Mouse (Mus musculus) thymus, adult 2 months (tissue): ENCODE measurements around the gene Slc38a7.

Experiments
- CTCF ChIP-seq: fragments of 200-500 bp; IDR thresholded peaks from 2 replicates; pipeline ENCODE4 v1.5.1; 2012; ENCODE audit warnings: mild to moderate bottlenecking, control low read depth, low read length, moderate library complexity, borderline replicate concordance; ENCODE audit not compliant: control insufficient read depth, poor library complexity, insufficient read depth; ENCODE audit errors: extremely low read depth
- POLR2A ChIP-seq: fragments of 200-500 bp; IDR thresholded peaks from 2 replicates; pipeline ENCODE4 v1.6.1; 2012; ENCODE audit warnings: mild to moderate bottlenecking, low read length, control low read depth, moderate library complexity; ENCODE audit not compliant: control insufficient read depth, poor library complexity, insufficient read depth; ENCODE audit errors: extremely low read depth

- TF ChIP-seq CTCF (no peak), POLR2A (no peak)
Observed at GRCm38 (mm10) chr8:95878176-95878962, 25.0 kb upstream of the Slc38a7 start.
